Mouse (Mus musculus): ENCODE data around the gene Jph3.

Jph3 gene

DNA sequence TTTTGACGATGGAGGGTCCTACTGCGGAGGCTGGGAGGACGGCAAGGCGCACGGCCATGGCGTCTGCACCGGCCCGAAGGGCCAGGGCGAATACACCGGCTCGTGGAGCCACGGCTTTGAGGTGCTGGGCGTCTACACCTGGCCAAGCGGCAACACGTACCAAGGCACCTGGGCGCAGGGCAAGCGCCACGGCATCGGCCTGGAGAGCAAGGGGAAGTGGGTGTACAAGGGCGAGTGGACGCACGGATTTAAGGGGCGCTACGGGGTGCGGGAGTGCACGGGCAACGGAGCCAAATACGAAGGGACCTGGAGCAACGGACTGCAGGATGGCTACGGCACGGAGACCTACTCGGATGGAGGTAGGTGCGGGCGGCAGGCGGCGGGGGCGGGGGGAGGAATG lies 1.2 kb downstream of the Jph3 start:
- peak; percentile 49 for DNase-seq

DNA sequence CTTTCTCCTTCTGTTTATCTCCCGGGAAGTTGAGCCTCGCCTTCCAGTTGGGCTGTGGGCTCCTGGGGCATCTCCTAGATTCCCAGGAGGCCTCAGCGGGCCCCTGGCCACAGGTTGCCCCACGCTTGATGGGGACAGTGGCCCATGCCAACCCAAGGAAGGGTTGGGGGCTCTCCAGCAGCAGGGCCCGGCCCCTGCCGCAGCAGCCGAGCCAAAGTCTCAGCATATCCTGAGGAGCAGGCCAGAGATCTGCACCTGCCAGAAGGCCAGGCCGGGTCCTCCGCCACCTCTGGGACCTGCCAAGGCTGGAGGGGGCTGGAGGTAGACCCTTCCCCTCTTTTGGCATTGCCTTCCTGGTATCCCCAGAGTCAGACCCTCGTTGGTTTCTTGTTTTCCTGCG lies 1.6 kb downstream of the Jph3 start:
- no peak for DNase-seq

DNA sequence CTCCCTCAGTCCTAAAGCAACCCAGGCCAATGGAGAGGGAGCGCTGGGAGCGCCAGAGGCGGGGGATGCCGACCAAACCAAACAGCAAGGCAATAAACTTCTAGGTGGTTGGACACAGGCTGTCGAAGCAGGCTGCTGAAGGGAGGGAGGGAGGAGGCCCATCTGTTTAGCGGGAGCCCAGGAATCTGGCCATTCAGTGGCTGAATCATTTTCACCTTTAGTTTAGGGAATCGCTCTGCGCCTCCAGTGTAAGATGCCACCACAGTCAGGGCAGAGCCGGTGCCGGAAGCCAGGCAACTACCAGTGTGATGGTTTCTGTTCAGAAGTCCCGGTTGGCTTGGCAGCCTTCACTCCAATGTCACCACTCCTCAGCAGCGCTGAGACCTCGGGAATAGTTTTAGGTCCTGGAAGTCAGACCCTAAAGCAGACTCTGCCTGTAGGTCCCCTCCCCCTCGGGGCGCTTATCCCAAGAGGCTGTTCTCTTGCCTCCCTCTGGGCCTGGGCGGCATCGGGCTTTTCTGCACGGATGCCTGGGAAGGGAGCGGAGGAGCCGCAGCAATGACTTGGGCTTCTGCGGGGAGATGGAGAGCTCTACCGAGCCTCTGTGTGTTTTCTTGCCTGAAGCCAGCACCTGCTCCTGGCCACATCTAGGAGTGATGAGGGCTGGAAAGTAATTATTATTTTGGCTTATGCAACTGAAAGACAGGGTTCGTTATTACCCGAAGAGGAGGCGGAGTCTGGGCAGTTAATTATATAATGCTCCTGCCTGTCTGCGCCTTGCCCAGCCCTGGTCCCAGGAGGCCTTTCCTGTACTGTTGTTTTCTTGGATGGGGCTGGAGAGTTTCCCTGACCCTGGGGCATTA lies 2.3 kb downstream of the Jph3 start:
- peak; percentile 80 for DNase-seq

DNA sequence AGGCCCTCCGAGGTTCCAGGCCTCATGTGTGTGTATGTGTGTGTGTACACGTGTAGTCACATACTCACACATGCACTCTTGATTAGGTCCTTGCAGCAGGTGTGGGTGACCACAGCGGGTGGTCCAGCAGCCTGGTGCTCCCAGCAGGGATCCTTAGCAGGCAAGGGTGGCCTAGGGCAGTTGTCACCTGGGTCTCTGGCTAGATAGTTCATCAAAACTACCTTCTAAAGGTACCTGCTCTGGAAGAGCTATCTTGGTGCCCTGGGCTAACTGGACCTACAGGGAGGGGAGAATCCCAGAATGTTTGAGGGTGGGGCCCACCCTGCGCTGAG lies 2.9 kb downstream of the Jph3 start:
- no peak for DNase-seq

DNA sequence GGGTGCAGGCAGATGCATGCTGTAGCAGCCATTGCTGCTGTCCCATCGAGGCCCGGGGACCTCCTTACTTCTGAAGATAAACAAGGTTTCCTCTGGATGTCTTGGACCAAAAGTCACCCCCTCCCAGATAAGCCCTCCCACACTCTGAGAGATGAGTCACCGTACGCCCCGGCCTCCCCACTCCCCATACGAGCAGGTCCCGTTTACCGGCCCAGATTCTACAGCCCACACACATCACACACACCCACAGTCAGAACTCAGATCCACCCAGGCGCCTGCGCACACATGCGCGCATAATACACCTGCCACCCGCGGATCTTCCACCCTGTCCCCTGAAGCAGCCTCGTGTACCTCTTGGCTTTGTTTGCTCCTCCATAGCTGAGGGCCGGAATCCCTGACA lies 4.8 kb downstream of the Jph3 start:
- peak; percentile 77 for DNase-seq

DNA sequence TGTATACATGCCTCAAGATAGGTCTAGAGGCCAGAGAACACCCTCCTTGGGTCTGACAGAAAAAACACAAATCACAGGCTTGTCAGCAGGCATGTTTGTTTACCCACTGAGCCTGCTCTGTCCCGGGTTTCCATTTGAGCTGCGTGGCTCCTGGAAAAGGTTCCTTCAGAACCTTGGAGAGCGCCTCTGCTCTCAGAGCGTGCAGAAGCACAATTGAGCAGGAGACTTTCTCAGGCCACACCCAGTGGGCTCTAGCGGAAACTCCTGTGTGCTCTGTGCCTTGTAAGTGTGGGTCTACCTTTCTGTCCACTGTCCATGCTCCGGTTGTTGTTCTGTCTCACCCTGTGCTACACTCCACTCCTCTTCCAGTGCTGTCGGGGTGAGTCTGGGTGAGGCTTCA lies 6.8 kb downstream of the Jph3 start:
- no peak for DNase-seq

DNA sequence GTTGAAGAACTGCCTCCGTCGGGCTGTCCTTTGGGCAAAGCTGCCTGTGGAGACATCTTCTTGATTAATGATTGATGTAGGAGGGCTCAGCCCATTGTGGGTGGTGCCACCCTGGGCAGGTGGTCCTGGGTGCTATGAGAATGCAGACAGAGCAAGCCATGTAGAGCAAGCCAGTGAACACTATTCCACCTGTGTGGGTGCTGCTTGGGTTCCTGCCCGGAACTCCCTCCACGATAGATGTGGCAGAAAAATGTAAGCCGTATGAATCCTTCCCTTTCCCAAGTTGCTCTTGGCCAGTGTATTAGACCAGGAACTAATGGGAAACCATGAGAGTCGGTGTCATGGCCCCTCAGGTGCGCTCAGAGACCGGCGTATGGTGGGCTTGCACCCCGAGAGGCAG lies 11.3 kb downstream of the Jph3 start:
- DNase-seq, result no peak

DNA sequence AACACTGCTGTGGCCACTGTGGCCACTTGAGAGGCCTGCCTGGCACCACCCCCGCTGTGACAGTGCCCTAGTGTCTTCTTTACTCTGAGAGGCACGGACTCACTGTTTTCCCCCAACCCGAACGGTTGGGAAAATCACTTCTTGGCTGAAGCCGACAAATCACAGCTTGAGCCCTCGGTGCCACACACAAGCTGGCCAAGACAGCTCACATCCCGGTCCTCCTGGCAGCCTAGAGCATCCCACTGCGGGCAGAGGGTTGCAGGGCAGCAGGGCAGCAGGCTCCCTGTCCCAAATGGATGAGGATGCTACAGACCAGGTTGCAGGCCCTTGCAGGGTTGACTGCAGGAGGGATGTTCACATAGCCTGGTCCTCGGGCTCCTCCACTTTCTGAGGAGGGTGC lies 20.1 kb downstream of the Jph3 start:
- no peak for DNase-seq

DNA sequence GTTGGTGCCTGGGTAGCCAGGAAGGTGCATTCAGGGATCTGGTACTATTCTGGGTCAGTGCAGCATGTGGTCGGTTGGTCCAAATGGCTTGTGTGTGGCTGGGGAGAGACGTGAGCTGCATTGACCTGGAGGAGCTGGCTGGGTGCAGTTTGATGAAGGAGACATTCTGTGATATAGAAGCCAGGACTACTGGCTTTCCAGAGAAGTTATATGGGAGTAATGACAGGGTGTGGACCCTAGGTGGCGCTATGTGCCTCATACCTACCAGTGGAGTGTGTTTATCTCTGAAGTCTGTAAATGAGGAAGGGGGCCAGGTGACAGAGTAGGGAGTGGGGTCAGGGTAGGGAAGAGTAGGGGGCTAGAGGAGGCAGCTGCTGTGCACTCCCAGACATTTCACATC lies 21.1 kb downstream of the Jph3 start:
- DNase-seq, result no peak

DNA sequence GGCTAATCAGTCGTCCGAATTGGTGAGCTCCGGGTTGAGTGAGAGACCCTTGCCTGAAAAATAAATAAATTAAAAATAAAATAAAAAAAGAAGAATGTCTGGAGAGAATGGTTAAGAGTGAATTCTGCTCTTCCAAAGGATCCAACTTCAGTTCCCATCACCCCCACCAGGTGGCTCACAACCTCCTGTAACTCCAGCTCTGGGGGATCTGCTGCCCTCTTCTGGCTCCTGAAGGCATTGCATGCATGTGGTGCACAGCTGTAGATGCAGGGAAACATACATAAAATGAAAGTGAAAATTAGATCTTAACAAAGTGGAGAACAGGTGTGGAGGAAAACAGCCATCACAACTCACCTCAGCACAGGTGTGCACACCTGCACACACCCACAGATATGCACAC lies 22.0 kb downstream of the Jph3 start:
- DNase-seq, result no peak

DNA sequence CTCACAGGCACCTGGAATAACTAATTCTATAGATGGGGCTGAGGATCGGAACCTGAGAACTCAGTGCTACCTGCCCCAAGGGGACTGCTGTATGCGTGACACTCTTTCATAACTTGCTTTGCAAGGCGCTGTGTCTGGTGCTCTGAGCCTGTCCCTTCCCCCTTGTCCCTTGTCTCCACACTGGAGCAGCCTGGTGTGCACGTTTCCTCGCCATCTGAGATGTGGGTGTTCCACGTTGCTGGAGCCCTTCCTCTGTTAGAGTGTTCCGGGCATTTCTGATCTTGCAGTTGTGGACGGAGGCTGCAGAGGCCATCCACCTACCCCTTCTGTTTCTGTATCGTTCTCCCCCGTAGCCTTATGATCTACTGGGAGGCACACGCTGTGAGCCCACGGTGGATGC lies 29.0 kb downstream of the Jph3 start:
- DNase-seq, result no peak

DNA sequence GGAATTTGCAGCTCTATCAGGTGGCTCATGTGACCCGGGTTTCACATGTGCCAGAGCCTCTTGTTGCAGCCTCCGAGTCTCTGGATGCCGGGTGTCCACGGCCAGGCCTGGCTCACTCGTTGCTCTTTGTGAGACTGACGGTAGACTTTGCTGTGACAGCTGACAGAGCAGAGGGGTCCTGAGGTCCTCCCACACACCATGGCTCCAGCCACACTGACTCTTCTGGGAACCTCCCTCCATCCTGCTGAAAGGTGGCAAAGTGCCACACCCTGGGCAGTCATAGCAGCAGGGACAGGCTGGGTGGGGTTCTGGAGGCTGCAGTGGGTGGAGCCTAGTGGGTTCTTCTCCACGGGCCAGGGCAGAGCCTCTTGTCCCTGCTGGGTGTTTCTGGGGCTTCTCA lies 31.1 kb downstream of the Jph3 start:
- no peak for DNase-seq

DNA sequence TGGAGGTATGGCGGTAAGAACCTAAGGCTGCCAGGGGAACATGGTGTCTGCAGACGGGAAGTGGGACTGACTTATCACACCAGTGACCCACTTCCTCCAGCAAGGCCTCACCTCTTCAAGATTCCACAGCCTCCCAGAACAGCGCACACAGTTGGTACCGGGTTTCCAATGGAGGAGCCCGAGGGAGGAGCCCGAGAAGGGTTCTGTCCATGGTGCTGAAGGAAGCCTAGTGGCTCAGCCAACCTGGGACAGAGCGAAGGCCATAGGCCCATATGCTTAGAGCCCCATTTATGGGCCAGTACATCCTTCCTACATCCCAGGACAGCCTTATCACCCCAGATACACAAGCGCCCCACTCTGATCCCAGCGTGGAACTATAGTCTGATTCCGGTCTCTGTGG lies 32.1 kb downstream of the Jph3 start:
- DNase-seq, result no peak

DNA sequence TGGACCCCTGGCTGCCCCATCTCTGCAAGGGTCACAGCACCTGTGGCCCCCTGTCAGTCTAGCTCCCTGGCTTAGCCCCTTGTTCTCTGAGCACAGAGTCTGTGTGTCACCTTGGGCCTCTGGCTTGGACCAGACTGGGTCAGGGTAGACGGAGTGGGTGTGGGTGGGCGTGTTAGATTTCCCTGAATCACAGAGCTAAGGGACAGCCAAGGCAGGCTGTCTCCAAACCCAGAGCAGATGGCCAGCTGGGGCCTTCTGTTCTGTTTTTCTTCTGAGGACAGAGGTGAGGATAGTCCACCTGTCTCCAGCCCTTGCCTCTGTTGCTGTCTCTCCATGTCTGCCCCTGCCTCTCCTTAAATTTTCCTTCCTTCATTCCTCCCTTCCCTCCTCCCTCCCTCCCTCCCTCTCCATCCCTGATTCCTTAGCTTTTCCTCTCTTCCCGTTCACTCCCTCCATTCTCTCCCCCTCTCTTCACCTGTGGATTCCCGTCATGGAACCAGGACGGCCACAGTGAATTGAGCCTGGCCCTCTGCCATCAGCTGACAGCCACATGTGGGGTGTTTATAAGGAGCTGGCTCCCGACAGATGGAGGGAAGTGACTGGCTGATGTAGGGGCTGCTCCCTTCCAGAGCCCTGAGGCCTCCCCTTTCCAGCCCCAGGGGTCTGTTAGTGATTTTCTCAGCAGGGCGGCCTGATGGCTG lies 33.7 kb downstream of the Jph3 start:
- DNase-seq, result no peak

DNA sequence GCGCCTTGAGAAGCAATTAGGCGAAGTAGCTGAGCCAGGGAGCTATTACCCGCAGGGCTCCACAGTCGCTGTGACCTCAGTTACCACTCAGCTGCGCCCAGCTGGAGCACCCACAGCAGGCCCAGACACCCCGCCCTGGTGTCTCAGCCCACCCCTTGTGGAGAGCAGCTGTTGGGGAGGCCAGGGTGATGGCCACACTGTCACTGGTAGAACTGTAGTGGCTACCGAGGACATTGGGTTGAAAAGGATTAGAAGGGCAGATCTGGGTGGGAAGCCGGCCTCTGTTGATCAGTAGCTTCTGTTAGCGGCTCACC lies 34.2 kb downstream of the Jph3 start:
- no peak for DNase-seq

DNA sequence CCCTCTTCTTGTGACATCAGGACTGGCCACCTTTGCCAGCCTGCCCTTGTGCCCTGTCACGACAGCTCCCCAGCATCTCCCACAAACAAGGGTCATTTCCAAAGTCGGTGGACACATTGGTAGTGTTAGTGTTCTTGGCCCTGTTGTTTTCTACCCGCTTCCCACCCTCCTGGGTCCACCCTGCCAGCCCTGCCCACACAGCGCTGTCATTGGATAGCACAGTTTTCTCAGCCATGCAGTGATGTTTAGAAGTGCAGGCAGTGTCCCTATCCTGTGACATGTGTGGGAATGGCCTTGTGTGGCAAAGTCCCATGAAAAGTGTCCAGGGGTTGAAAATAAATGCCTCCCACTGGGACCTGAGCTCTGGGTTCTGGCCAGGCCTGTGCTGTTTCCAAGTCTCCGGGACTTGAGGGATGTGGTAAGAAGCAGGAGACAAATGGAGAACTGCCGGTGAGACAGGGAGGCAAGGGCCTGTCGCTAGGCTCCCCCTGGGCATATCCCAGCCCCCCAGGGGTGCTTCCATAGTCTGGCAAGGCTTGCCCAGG lies 36.2 kb downstream of the Jph3 start:
- DNase-seq, result no peak

DNA sequence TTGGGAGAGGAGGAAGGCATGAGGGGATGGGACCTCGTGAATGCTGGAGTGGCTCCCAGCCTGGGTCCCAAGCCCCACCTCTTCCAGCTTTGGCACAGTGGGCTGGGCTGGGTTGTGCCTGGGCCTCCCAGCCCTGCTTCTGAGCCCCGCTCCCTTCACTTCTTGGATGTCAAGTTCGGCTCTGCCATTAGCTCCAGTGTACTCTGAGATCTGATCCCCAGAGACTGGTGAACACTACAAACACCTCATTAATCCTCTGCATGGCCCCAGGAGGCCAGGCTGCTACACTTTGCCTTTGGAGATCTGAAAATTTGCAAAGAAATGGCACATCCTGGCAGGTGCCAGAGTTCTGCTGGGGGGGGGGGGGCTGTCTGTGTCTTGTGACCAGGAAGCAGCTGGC lies 39.7 kb downstream of the Jph3 start:
- DNase-seq, result no peak

DNA sequence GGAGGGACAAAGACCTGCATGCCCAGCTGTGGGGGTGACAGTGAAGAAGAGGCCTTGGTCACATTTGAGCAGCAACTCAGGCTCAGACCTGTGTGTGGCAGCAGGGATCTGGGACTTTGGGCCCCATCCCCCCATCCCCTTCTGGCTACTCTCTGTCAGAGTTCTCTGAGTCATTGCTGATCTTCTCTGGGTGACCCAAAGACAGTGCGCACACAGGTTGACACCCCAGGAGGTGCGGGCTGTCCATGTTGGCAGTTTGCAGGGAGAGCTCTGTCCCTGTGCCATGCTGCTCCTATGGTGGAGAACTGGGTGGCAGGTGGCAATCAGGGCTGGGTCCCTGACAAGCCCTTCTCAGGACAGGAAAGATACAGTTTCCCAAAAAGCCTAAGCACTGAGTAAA lies 40.2 kb downstream of the Jph3 start:
- no peak for DNase-seq

DNA sequence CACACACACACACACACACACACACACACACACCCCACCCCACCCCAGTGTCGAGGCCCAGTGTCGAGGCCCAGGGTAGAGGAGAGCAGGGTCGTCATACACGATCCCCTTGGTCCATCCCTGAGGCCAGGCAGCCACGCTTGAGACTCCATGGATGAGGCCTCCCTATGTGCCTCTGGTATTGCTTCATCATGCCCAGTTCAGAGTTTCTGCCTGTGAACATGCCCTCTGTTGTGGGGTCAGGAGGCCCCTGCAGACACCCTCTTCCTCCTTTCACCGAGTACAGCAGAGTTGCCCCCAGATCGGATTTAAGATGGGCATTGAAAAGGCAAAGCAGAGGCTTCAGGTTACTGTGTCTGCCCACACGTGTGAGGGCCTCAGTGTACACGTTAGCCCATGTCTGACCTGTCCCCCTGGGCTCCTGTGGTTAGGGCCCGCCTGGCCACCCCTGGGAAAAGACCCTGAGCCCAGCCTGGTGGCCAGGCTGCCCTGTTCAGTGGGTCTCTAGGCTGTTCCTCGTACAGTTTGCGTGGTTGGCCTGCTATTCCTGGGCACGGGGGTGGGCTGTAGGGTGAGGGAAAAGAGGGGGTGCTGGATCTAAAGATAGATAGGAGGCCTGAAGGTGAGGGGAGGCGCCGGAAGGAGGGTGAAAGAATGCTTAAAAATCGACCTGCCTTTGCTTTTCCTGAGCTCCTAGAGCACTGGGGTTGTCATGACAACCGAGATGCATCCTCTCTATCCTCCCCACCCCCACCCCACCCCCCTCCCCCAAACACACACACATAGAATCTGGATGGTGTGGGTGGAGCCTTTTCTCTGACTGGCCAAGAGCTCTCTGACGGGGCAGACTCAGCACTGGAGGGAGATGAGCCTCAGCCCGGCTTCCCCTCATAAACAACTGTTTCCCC lies 41.7 kb downstream of the Jph3 start:
- DNase-seq, result no peak

DNA sequence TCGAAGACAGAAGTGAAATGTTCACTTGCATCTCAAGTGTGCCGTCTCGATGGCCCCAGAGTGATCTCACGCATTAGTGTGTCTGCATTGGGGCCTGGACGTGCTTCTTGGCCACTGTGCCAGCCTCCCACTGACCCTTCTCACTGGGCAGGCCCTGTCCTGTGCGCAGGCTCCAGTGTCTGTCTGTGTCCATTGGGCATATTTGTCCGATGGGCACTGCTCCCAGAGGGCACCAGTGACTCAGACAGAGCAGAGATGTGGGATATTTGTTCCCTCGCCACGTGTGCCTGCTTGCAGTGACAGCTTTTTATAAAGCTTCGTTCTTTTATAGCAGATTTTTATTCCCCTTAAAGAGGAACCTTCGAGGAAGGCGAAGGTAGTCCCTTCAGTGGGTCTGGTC lies 44.5 kb downstream of the Jph3 start:
- no peak for DNase-seq

DNA sequence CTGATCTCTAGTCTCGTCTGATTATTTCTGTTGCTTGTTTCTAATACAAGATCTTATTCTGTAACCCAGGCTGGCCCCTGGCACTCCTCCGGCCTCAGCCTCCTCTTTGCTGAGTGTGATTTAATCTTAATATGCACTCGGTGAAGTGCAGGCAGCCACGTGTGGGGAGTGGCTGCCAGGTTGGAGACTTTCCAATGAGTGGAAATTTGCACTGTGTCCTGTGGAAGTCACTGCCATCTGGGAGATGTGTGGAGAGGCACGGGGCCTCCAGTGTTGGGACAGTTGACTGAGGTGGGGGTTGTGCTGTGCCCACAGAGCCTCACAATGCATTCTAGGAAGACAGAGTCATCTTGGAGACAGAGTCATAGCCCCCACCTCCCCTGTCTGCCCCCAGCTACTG lies 53.1 kb downstream of the Jph3 start:
- no peak for DNase-seq

DNA sequence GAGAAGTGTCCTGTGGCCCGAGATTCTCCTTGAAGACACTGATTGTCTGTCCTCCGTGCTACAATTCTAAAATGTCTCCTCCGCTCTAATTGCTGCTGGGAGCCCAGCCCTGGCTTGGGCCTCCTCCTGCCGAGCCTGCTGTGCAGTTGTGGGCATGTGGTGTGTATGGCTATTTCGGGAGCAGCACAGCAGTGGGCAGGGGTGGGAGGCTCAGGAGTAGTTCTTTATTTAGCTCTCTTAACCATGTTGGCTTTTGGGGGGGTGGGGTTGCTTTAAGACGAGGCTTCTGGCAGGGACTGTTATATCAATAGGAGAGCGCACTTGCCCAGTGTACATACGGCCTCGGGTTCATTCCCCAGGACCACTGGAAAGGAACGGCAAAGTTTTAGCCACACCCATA lies 57.1 kb downstream of the Jph3 start:
- DNase-seq, result peak; percentile 75

DNA sequence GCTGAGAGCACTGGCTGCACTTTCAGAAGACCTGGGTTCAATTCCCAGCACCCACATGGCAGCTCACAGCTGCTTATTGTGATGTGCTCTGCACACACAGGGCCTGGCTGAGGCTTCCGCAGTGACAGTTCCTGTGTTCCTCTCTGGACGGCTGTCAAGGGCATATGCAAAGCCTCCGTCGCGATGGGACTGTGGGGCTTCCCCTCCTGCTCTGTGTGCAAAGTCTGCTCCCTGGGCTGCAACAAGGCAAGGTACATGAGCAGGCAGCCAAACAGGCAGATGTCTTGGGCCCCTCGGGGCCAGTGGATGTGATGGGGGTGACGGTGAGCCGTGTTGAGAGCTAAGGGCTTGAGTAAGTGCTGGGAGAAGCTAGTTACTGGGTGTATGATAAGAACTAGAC lies 59.4 kb downstream of the Jph3 start:
- no peak for DNase-seq

DNA sequence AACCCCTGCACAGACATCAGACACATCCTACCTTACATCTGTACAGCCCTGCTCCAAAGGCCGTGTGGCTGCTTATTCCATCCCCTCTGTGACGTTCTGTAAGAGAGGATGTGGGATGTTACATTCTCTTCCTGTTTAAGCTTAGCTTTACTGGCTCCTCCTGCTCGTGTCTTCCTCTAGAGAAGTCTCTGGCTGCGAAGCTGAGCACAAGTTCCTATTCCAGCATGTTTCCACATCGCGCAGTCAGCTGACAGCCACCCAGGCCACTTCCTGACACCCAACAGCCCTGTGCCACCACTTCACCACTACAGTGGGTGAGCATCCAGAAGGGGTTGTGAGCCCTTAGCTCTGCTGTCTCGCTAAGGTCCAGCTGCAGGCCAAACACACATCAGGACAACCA lies 62.7 kb downstream of the Jph3 start:
- no peak for DNase-seq

All from right cerebral cortex, postnatal 25 days (tissue).